Mouse (Mus musculus) liver, postnatal 0 days (tissue): ENCODE measurements around the gene Stk32b. TPM values are rescaled to one million over a fixed set of nuclear protein-coding genes. Genes with fewer than 3 reads are reported as not detected.

ENCODE experiments used
- ATAC-seq: fragments of 200-750 bp; cut with Nextera tagmentation; 2 replicates; pipeline ENCODE4 v1.8.0; 2017; ENCODE audit warnings: mild to moderate bottlenecking, moderate library complexity
- DNase-seq: peaks from one replicate; pipeline ENCODE4 v3.0.0-alpha.2; 2016
- H3K27ac ChIP-seq: fragments of 300-500 bp; sonication (generic); 2 replicates; pipeline ENCODE4 v1.5.1; 2014; ENCODE audit warnings: antibody characterized with exemption, moderate library complexity, mild to moderate bottlenecking, low read depth
- H3K27me3 ChIP-seq: fragments of 300-500 bp; sonication (generic); 2 replicates; pipeline ENCODE4 v1.6.1; 2014; ENCODE audit warnings: low read length, control low read depth, mixed read lengths; ENCODE audit not compliant: insufficient read depth
- H3K36me3 ChIP-seq: fragments of 300-500 bp; sonication (generic); replicated peaks from 2 replicates; pipeline ENCODE4 v1.6.1; 2014; ENCODE audit warnings: mild to moderate bottlenecking, control low read depth, low read length, moderate library complexity, mixed read lengths; ENCODE audit not compliant: insufficient read depth
- H3K4me1 ChIP-seq: fragments of 300-500 bp; sonication (generic); 2 replicates; pipeline ENCODE4 v1.6.1; 2014; ENCODE audit warnings: antibody characterized with exemption, mild to moderate bottlenecking, control low read depth; ENCODE audit not compliant: insufficient read depth
- H3K4me2 ChIP-seq: fragments of 300-500 bp; sonication (generic); 2 replicates; pipeline ENCODE4 v1.6.1; 2014; ENCODE audit warnings: low read depth, mild to moderate bottlenecking, low read length, moderate library complexity, mixed read lengths
- H3K4me3 ChIP-seq: fragments of 300-500 bp; sonication (generic); 2 replicates; pipeline ENCODE4 v1.5.1; 2014; ENCODE audit warnings: low read depth, low read length
- H3K9ac ChIP-seq: fragments of 300-500 bp; sonication (generic); replicated peaks from 2 replicates; pipeline ENCODE4 v1.6.1; 2014; ENCODE audit warnings: mild to moderate bottlenecking, moderate library complexity
- H3K9me3 ChIP-seq: fragments of 300-500 bp; sonication (generic); 2 replicates; pipeline ENCODE4 v1.6.1; 2016; ENCODE audit warnings: mild to moderate bottlenecking, control low read depth, low read length, mixed read lengths
- CTCF ChIP-seq: sonication (generic); IDR thresholded peaks from 2 replicates; pipeline ENCODE4 v1.5.1; 2016; ENCODE audit warnings: antibody characterized with exemption, low read depth
- EP300 ChIP-seq: IDR thresholded peaks from 2 replicates; pipeline ENCODE4 v1.6.1; 2016; ENCODE audit warnings: antibody characterized with exemption, low read depth, mild to moderate bottlenecking
- WGBS: fragments of 180-500 bp; shearing (Covaris S2); extraction: QIAGEN DNeasy Blood & Tissue Kit; methylation state at CpG from one replicate; pipeline ENCODE4 v1.1.7; 2014; ENCODE audit not compliant: insufficient replicate concordance; 5-methylcytosine and 5-hydroxymethylcytosine counted together
- polyA plus RNA-seq: library from polyadenylated mRNA; unstranded; fragments of >200 nt; fragmentation: Nextera tagmentation; extraction: Ambion mirVana; gene quantifications from 2 replicates; pipeline ENCODE4 v1.2.1, GENCODE M21; 2015

The Stk32b gene
- polyA plus RNA-seq, 1 experiment from 2014 or later: 0.05 TPM

DNA sequence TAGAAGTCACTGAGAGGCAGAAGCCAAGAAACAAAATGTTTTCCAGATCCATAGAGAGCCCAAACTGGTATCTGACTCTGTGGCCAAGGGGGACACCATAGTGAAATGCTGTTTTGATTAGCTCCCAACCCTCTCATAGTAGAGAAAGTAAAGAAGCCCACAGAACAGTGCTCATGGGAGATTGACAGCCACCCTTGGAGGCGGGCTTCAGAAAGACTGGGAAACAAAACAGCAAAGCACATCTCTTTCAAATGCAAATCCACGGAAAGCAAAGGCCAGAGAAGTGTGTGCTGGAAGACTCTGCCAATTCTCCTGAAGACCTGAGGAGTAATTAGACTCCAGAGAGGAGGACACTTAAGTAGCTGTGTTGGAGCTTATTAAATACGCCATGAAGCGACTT lies 21.2 kb downstream of the Stk32b start:
- DNase-seq: no peak
- ATAC-seq: no peak
- Histone ChIP-seq H3K4me1 (no peaks in the 10 kb centered on the region), H3K9me3 (no peaks in the 10 kb centered on the region), H3K4me3 (no peak overlapping the region), H3K4me2 (no peak overlapping the region), H3K36me3 (no peaks in the 10 kb centered on the region), H3K9ac (no peak overlapping the region), H3K27ac (no peak overlapping the region), H3K27me3 (no peaks in the 10 kb centered on the region)
- TF ChIP-seq EP300 (no peak), CTCF (no peak)
- WGBS: 57% methylated on average over 4 of the region's 4 CpGs

DNA sequence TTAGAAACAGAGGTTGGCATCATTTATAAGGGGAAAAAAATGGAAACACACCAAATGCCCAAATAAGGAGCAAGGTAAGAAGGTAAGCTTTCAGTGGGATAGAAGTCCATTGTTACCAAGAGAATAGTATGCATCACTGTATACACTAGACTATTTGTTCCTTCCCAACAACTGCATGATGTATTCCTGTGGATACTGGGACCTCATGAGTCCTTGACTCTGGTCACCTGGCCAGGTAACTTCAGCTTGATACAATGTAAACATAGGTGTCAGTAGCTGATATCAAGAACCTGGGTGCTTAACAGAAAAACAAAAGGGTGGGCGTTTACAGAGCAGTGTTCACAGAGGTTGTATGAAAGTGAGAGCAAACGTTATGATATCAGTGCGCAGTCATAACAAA lies 24.2 kb downstream of the Stk32b start:
- H3K4me1 ChIP-seq: no peaks in the 10 kb centered on the region
- WGBS: 64% methylated on average over 3 of the region's 3 CpGs
- no peaks in the 10 kb centered on the region for H3K27me3 ChIP-seq
- no peaks in the 10 kb centered on the region for H3K36me3 ChIP-seq
- no peak for TF ChIP-seq EP300
- TF ChIP-seq CTCF: no peak
- ATAC-seq: no peak
- no peak overlapping the region for H3K4me2 ChIP-seq
- no peak overlapping the region for H3K9ac ChIP-seq
- H3K9me3 ChIP-seq: no peaks in the 10 kb centered on the region
- DNase-seq: no peak
- no peak overlapping the region for H3K4me3 ChIP-seq
- H3K27ac ChIP-seq: no peak overlapping the region

DNA sequence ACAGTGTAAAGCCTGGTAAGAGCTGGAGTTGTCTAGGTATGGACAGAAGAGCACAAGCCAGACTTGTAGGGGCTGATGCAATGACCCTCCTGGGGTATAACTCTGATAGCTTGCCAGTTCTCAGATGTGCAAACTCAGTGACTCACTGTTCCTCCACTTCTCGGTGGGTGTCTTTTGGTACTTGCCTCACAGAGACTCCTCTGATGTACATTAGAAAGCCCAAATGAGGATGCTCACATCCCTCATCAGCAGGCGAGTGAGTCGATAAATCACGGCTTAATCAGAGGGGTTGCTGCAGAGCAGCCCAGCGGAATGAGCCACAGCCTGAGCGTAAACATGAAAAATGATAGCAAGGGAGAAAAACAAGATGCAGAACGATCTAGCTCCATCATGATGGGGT lies 46.2 kb downstream of the Stk32b start:
- no peaks in the 10 kb centered on the region for H3K36me3 ChIP-seq
- H3K9me3 ChIP-seq: peaks cover 2% of the 10 kb centered on the region; the same call in 1 of the 2 replicates
- DNase-seq (no peak), ATAC-seq (no peak)
- no peak overlapping the region for H3K4me2 ChIP-seq
- no peaks in the 10 kb centered on the region for H3K27me3 ChIP-seq
- H3K4me1 ChIP-seq: no peaks in the 10 kb centered on the region
- TF ChIP-seq EP300 (no peak), CTCF (no peak)
- H3K9ac ChIP-seq: no peak overlapping the region
- 78% methylated on average over 7 of the region's 7 CpGs for WGBS
- H3K4me3 ChIP-seq: no peak overlapping the region
- no peak overlapping the region for H3K27ac ChIP-seq

DNA sequence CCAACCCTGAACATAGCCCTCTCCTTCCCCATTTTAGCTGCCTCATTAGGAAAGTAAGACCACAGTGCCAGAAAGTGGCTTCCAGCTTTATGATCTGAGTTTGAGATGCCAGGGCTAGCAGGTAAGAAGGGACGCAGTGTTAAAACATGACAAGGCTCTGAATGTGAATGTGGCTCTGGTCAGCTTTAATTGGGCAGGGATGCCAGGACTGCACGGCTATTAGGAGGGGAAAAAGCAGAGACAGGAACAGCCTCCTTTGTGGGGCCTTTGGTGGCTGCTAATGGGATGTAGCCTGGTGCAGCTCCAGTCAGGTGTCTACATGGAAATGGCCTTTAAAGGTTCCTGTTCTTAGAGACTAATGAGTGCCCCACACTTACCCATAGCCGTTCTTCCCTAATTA lies 52.0 kb downstream of the Stk32b start:
- H3K9me3 ChIP-seq: no peaks in the 10 kb centered on the region
- H3K27ac ChIP-seq: no peak overlapping the region
- no peaks in the 10 kb centered on the region for H3K4me1 ChIP-seq
- H3K9ac ChIP-seq: no peak overlapping the region
- ATAC-seq: no peak
- no peaks in the 10 kb centered on the region for H3K27me3 ChIP-seq
- H3K4me2 ChIP-seq: no peak overlapping the region
- no peak for DNase-seq
- WGBS: 76% methylated on average over 3 of the region's 3 CpGs
- TF ChIP-seq CTCF (no peak), EP300 (no peak)
- no peak overlapping the region for H3K4me3 ChIP-seq
- no peaks in the 10 kb centered on the region for H3K36me3 ChIP-seq

DNA sequence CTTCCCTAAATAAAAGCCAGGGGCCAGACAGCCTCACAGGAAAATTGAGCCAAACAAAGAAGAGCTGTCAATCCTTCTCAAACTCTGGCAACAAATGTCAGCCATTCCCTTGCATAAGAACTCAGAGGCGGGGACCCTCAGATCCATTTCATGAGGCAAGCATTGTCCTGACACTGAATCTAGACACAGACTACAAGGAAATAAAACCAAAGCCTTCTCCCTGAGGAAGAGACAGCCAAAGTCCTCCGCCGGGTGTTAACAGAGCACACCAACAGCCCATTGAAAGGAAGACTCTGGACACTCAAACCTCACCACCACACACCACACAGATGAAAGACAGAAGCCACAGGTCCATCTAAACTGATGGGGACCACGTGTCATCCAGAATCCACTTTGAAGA lies 57.8 kb downstream of the Stk32b start:
- WGBS: 75% methylated on average over 4 of the region's 4 CpGs
- Histone ChIP-seq H3K9ac (no peak overlapping the region), H3K4me3 (no peak overlapping the region), H3K36me3 (no peaks in the 10 kb centered on the region), H3K27ac (no peak overlapping the region), H3K9me3 (no peaks in the 10 kb centered on the region), H3K4me2 (no peak overlapping the region), H3K4me1 (no peaks in the 10 kb centered on the region), H3K27me3 (no peaks in the 10 kb centered on the region)
- ATAC-seq: no peak
- DNase-seq: no peak
- TF ChIP-seq CTCF (no peak), EP300 (no peak)

DNA sequence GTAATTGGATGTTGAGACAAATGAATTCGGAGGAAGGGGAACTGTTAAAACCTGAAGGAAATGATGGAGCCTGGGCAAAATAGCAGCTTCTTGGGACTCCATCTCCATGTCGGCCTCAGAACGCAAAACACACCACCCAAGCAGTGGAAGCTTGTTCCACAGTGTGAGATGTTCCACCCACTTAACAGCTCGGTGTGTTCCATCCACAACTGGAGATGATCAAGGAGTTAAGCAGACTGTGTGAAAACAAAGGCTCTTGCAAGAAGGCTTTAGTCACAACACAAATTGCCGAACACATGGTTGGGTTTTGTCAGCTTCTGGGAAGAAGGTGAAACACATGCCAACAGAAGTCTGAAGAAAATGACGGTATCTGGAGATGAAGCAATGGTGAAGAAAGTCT lies 59.2 kb downstream of the Stk32b start:
- H3K36me3 ChIP-seq: no peaks in the 10 kb centered on the region
- H3K4me3 ChIP-seq: no peak overlapping the region
- ATAC-seq (no peak), DNase-seq (no peak)
- WGBS: 78% methylated on average over 6 of the region's 6 CpGs
- no peaks in the 10 kb centered on the region for H3K27me3 ChIP-seq
- no peak overlapping the region for H3K27ac ChIP-seq
- no peak overlapping the region for H3K9ac ChIP-seq
- no peak overlapping the region for H3K4me2 ChIP-seq
- no peaks in the 10 kb centered on the region for H3K9me3 ChIP-seq
- TF ChIP-seq EP300 (no peak), CTCF (no peak)
- H3K4me1 ChIP-seq: no peaks in the 10 kb centered on the region

DNA sequence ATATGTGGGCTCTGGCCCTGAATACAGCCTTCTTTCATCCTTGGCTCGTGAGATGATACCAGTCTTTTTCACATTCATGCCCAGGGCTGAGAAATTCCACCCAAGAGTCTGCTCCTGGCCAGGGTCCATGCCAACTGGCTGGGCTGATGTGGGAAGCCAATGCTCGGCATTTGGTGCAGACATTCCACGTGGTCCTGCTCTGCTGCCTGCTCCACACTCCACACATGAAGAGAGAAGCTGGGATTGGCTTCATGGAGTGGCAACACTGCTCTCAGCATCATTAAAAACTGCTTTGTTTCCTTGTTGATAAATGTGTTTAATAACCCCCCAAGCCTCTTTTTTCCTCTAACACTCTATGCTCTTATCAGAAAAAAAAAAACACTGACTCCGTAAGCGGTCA lies 61.8 kb downstream of the Stk32b start:
- DNase-seq: no peak
- H3K9me3 ChIP-seq: no peaks in the 10 kb centered on the region
- H3K4me1 ChIP-seq: 0 out of 2 replicates have a peak, but pooled peaks cover 3% of the 10 kb centered on the region
- no peaks in the 10 kb centered on the region for H3K27me3 ChIP-seq
- H3K27ac ChIP-seq: no peak overlapping the region
- H3K4me2 ChIP-seq: no peak overlapping the region
- no peaks in the 10 kb centered on the region for H3K36me3 ChIP-seq
- no peak overlapping the region for H3K4me3 ChIP-seq
- H3K9ac ChIP-seq: no peak overlapping the region
- ATAC-seq: no peak
- TF ChIP-seq CTCF (no peak), EP300 (no peak)
- 60% methylated on average over 5 of the region's 5 CpGs for WGBS
